Mouse (Mus musculus) C2C12 (cell line): ENCODE measurements around the gene Cyp2a4.
"Not testable (repeated sequence)": the region's sequence is repeated elsewhere in the genome, so short reads cannot be mapped to it uniquely, and the experiment has no call there.

Experiments
- CEBPB ChIP-seq: IDR thresholded peaks from one replicate; pipeline ENCODE4 v1.6.1; 2011; ENCODE audit warnings: low read depth, mild to moderate bottlenecking, control low read depth, moderate library complexity
- CTCF ChIP-seq: IDR thresholded peaks from one replicate; pipeline ENCODE4 v1.5.1; 2011; ENCODE audit not compliant: control insufficient read depth, insufficient read depth, insufficient read length
- FOSL1 ChIP-seq: IDR thresholded peaks from one replicate; pipeline ENCODE4 v1.8.0; 2011; ENCODE audit warnings: mild to moderate bottlenecking, low read length; ENCODE audit not compliant: poor library complexity, insufficient read depth, severe bottlenecking
- MAX ChIP-seq: IDR thresholded peaks from one replicate; pipeline ENCODE4 v1.6.1; 2011; ENCODE audit warnings: mild to moderate bottlenecking, control low read depth
- MYOD1 ChIP-seq: IDR thresholded peaks from one replicate; pipeline ENCODE4 v1.6.1; 2011; ENCODE audit warnings: low read depth; ENCODE audit not compliant: control insufficient read depth, insufficient read length
- USF1 ChIP-seq: IDR thresholded peaks from one replicate; pipeline ENCODE4 v1.6.1; 2011; ENCODE audit warnings: low read depth, mild to moderate bottlenecking, control low read depth, moderate library complexity

- not testable (repeated sequence) for TF ChIP-seq CTCF, MAX, MYOD1, CEBPB, USF1, FOSL1
Measured at GRCm38 (mm10) chr7:26315809-26316208, 8.8 kb downstream of the Cyp2a4 start.
